Mouse (Mus musculus): ENCODE measurements around the gene Plekhh2.

DNA sequence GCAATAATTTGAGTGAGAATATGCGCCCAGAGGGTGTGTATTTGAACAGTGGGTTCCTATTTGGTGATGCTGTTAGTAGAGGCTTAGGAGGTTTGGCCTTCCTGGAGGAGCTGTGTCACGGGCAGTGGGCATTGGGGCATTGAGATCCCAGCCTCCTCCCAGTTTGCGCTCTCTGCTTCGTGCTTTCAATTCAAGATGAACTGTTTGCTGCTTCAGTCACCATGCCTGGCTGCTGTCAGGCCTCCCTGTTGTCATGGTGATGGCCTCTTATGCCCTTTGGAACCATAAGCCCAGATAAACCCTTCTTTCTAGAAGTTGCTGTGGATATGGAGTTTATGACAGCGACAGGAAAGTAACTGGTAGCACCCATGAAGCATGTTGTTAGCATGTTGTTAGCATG, 40.5 kb downstream of the Plekhh2 start:
- no peak for TF ChIP-seq CTCF (conservative IDR thresholded peaks at IDR 0.05; ENCODE audit: low read length)
- TF ChIP-seq NANOG (IDR thresholded peaks at IDR 0.05; ENCODE audit: borderline replicate concordance, low read length) = no peak
- TF ChIP-seq POU5F1 (IDR thresholded peaks at IDR 0.05; ENCODE audit: borderline replicate concordance, low read length) = no peak
